Mouse (Mus musculus) intestine, postnatal 0 days (tissue): ENCODE measurements around the gene Zfp949. TPM values are rescaled to one million over a fixed set of nuclear protein-coding genes. Genes with fewer than 3 reads are reported as not detected.

Experiments used
- ATAC-seq: fragments of 200-750 bp; cut with Nextera tagmentation; 2 replicates; pipeline ENCODE4 v1.8.0; 2017; ENCODE audit warnings: mild to moderate bottlenecking, moderate TSS enrichment, moderate library complexity
- H3K27ac ChIP-seq: fragments of 300-500 bp; sonication (generic); 2 replicates; pipeline ENCODE4 v1.5.1; 2014; ENCODE audit warnings: mild to moderate bottlenecking, low read depth, low read length, moderate library complexity
- H3K27me3 ChIP-seq: fragments of 300-500 bp; sonication (generic); replicated peaks from 2 replicates; pipeline ENCODE4 v1.6.1; 2014; ENCODE audit warnings: low read length, mixed read lengths; ENCODE audit not compliant: control insufficient read depth, insufficient read depth
- H3K36me3 ChIP-seq: fragments of 300-500 bp; sonication (generic); 2 replicates; pipeline ENCODE4 v1.6.1; 2014; ENCODE audit warnings: mild to moderate bottlenecking, moderate library complexity; ENCODE audit not compliant: control insufficient read depth, insufficient read depth
- H3K4me1 ChIP-seq: fragments of 300-500 bp; sonication (generic); replicated peaks from 2 replicates; pipeline ENCODE4 v1.6.1; 2014; ENCODE audit warnings: antibody characterized with exemption, low read length, mixed read lengths; ENCODE audit not compliant: control insufficient read depth, insufficient read depth
- H3K4me2 ChIP-seq: fragments of 300-500 bp; sonication (generic); replicated peaks from 2 replicates; pipeline ENCODE4 v1.6.1; 2014; ENCODE audit warnings: low read depth, mild to moderate bottlenecking, moderate library complexity
- H3K4me3 ChIP-seq: fragments of 300-500 bp; sonication (generic); 2 replicates; pipeline ENCODE4 v1.5.1; 2014; ENCODE audit warnings: low read depth, low read length
- H3K9ac ChIP-seq: fragments of 300-500 bp; sonication (generic); 2 replicates; pipeline ENCODE4 v1.6.1; 2014; ENCODE audit warnings: mild to moderate bottlenecking, low read depth, low read length
- H3K9me3 ChIP-seq: fragments of 300-500 bp; sonication (generic); 2 replicates; pipeline ENCODE4 v1.6.1; 2016; ENCODE audit warnings: mixed run types; ENCODE audit not compliant: control insufficient read depth
- CTCF ChIP-seq: sonication (generic); IDR thresholded peaks from 2 replicates; pipeline ENCODE4 v1.5.1; 2016; ENCODE audit warnings: low read depth, mild to moderate bottlenecking, control low read depth, antibody characterized with exemption, moderate library complexity
- WGBS: fragments of 180-500 bp; shearing (Covaris S2); extraction: QIAGEN DNeasy Blood & Tissue Kit; methylation state at CpG from one replicate; pipeline ENCODE4 v1.1.7; 2014; 5-methylcytosine and 5-hydroxymethylcytosine counted together
- polyA plus RNA-seq: library from polyadenylated mRNA; unstranded; fragments of >200 nt; fragmentation: Nextera tagmentation; extraction: Ambion mirVana; gene quantifications from 2 replicates; pipeline ENCODE4 v1.2.1, GENCODE M21; 2015

The Zfp949 gene
- polyA plus RNA-seq, 1 experiment from 2014 or later, result 3.6 TPM

DNA sequence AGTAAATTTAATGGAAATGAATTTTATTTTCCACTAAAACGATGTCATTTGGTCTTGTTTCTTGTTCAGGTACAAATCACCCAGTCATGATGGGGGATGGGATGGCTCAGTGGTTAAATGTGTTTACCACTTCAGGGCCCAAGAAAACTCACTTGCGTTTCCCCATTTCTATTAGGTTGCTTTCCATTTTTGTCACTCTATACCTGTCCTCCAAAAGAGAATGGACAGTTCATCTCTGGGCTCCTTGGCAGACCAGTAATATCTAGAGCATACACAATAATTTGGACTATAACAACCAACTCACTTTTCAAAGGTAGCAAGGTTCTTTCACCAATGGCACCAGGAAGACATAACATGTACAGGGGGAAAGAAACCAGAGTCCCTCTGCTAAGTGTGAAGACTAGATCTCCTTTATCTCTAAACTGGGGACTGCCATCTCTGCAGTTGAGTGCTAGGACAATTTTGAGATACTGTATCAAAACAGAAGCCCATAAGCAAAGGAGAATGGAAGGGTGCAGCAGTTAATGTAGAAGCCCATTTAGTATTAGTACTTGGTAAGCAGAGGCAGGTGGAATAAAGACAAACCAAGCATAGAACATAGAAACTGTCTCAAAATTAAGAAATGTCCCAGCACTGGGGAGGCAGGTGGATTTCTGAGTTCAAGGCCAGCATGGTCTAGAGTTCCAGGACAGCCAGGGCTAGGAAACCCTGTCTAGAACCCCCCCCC, 27.5 kb upstream of the Zfp949 start:
- WGBS, result 42% methylated on average over 2 of the region's 2 CpGs
- Histone ChIP-seq H3K36me3 (peaks cover 5% of the 10 kb centered on the region), H3K27ac (no peak overlapping the region), H3K4me1 (no peaks in the 10 kb centered on the region), H3K4me2 (no peak overlapping the region), H3K27me3 (no peaks in the 10 kb centered on the region), H3K9me3 (no peaks in the 10 kb centered on the region), H3K4me3 (no peak overlapping the region), H3K9ac (no peak overlapping the region)
- TF ChIP-seq CTCF, result no peak
- no peak for ATAC-seq

DNA sequence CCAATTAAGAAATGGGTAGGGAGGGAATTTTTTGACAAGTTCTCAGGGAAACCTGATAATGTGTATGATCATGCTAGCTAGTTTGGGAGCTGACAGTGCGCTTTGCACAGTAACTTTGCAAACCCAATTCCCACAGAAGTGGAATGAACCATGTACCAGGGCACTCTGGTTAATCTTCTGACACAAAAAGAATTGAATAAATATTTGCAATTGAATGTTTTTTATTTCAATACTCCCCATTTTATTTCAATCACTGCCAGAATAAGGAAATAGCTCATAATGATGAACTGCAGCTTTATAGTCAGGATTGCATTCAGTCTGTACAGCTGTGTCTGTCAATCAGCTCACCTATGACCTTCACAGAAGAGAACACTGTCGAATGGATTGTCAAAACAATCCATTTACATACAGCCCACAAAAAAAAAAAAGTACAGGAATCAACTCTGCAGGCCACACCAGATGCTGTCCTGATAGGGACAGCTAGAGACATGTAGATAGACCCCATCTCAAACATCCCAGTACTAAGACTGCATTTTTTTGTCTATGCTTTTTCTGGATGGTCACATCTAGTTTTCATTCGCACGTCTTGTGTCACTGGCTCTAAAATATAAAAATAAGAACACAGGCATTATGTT, 26.9 kb upstream of the Zfp949 start:
- Histone ChIP-seq H3K9me3 (no peaks in the 10 kb centered on the region), H3K4me1 (no peaks in the 10 kb centered on the region), H3K36me3 (peaks cover 5% of the 10 kb centered on the region), H3K9ac (no peak overlapping the region), H3K4me3 (no peak overlapping the region), H3K4me2 (peak overlapping the region; percentile 86), H3K27me3 (no peaks in the 10 kb centered on the region), H3K27ac (no peak overlapping the region; the same call in 1 of the 2 replicates)
- ATAC-seq, result no peak
- TF ChIP-seq CTCF, result no peak
- WGBS, result 28% methylated on average over 4 of the region's 4 CpGs

- WGBS, result 1% methylated on average over 10 of the region's 10 CpGs
- ATAC-seq, result no peak
- H3K9ac ChIP-seq, result peak overlapping the region; percentile 74
- H3K4me3 ChIP-seq, result peak overlapping the region; percentile 66
- no peak for TF ChIP-seq CTCF
- peak overlapping the region; percentile 63 for H3K27ac ChIP-seq
- H3K4me1 ChIP-seq, result no peaks in the 10 kb centered on the region
- H3K4me2 ChIP-seq, result peak overlapping the region; percentile 86
- H3K27me3 ChIP-seq, result no peaks in the 10 kb centered on the region
- H3K36me3 ChIP-seq, result peaks cover 5% of the 10 kb centered on the region
- no peaks in the 10 kb centered on the region for H3K9me3 ChIP-seq
Observed at GRCm38 (mm10) chr9:88521961-88522568, 25.8 kb upstream of the Zfp949 start.

DNA sequence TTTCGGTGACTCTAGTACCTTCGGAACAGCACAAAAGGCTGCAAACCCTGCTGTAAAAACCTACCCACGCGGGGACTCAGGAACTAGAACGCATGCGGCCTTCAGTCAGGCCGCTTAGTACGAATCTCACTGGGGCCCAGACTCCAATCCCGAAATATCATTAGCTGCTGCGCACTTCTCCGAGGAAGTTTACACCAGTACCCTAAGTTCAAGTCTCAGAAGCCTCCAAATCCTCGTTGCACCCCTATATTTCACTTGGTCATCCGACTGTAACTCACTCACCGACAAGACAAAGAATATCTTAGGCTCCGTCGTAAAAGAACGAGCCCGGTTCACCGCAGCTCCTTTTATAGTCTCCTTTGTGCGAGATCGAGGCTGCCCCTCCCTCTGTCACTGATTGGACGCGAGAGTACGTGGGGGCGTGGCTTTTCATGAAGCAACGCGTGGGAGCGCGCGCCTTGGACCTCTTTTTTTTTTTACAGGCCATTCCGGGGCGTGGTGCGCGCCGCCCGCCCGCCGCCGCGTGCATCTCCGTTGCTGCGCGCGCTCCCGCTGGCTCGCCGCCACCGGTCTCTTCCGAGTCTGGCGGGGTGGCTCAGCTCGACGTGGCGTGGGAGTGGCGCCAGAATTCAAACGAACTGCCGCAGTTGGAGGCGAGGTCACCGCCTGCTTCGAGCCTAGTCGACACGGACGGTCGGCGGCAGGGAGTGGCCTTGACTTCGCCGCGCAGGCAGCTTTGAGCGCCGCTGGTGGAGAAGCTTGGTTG, 25.1 kb upstream of the Zfp949 start:
- H3K4me2 ChIP-seq, result peak overlapping the region; percentile 86
- H3K27ac ChIP-seq, result peak overlapping the region; percentile 63
- WGBS, result under 1% methylated on average over 69 of the region's 69 CpGs
- H3K9me3 ChIP-seq, result no peaks in the 10 kb centered on the region
- H3K36me3 ChIP-seq, result peaks cover 5% of the 10 kb centered on the region
- peak overlapping the region; percentile 66 for H3K4me3 ChIP-seq
- no peaks in the 10 kb centered on the region for H3K27me3 ChIP-seq
- TF ChIP-seq CTCF, result peak; percentile 72
- ATAC-seq, result peak; percentile 96
- no peaks in the 10 kb centered on the region for H3K4me1 ChIP-seq
- H3K9ac ChIP-seq, result peak overlapping the region; percentile 74

GRCm38 (mm10) chr9:88523335-88523668, 24.5 kb upstream of the Zfp949 start:
- no peak for ATAC-seq
- TF ChIP-seq CTCF, result no peak
- under 1% methylated on average over 16 of the region's 16 CpGs for WGBS
- Histone ChIP-seq H3K27ac (peak overlapping the region; percentile 63), H3K4me1 (no peaks in the 10 kb centered on the region), H3K4me3 (peak overlapping the region; percentile 66), H3K9ac (0 out of 2 replicates have a peak overlapping the region, but pooled peaks have one; percentile 26), H3K27me3 (no peaks in the 10 kb centered on the region), H3K36me3 (peaks cover 5% of the 10 kb centered on the region), H3K9me3 (no peaks in the 10 kb centered on the region), H3K4me2 (peak overlapping the region; percentile 86)

- no peak for ATAC-seq
- Histone ChIP-seq H3K9ac (no peak overlapping the region), H3K9me3 (no peaks in the 10 kb centered on the region), H3K4me2 (no peak overlapping the region), H3K4me3 (no peak overlapping the region), H3K4me1 (no peaks in the 10 kb centered on the region), H3K27me3 (no peaks in the 10 kb centered on the region), H3K36me3 (peaks cover 5% of the 10 kb centered on the region), H3K27ac (no peak overlapping the region)
- no peak for TF ChIP-seq CTCF
- 94% methylated on average over 2 of the region's 2 CpGs for WGBS
Observed at GRCm38 (mm10) chr9:88524367-88524766, 23.5 kb upstream of the Zfp949 start.
